Mouse (Mus musculus) MEL (cell line): ENCODE results near the gene Tubd1. TPM values are rescaled to one million over a fixed set of nuclear protein-coding genes. Genes with fewer than 3 reads are reported as not detected.
"Not testable (repeated sequence)": the region's sequence is repeated elsewhere in the genome, so short reads cannot be mapped to it uniquely, and the experiment has no call there.

ENCODE experiments used
- DNase-seq: peaks from one replicate; pipeline ENCODE4 v3.0.0; 2011; ENCODE audit warnings: low read depth, low spot score
- H3K27ac ChIP-seq: 2 replicates; pipeline ENCODE4 v1.5.1; 2012; ENCODE audit warnings: low read depth, mild to moderate bottlenecking, control low read depth, low read length, moderate library complexity; ENCODE audit not compliant: control insufficient read depth
- H3K27me3 ChIP-seq, 2 experiments: fragments of 150-350 bp in 1 of 2; sonication (generic) in 1 of 2; 2 replicates each; pipeline ENCODE4 v1.6.1; 2012; ENCODE audit warnings: low read length in 2 of 2, mild to moderate bottlenecking in 2 of 2, improper control_type of control experiment in 1 of 2, moderate library complexity in 1 of 2; ENCODE audit not compliant: insufficient read depth in 2 of 2, control insufficient read depth in 1 of 2
- H3K36me3 ChIP-seq, 2 experiments: 2 replicates each; pipeline ENCODE4 v1.6.1; 2012 to 2014; ENCODE audit warnings: low read length in 2 of 2, improper control_type of control experiment in 1 of 2, inconsistent platforms in 1 of 2, mild to moderate bottlenecking in 1 of 2; ENCODE audit not compliant: insufficient read depth in 2 of 2, control insufficient read depth in 1 of 2
- H3K4me1 ChIP-seq, 2 experiments: fragments of 150-350 bp in 1 of 2; sonication (generic) in 1 of 2; 2 replicates each; pipeline ENCODE4 v1.6.1; 2012; ENCODE audit warnings: low read length in 2 of 2, improper control_type of control experiment in 1 of 2, mild to moderate bottlenecking in 1 of 2; ENCODE audit not compliant: insufficient read depth in 2 of 2, control insufficient read depth in 1 of 2
- H3K4me3 ChIP-seq, 2 experiments: fragments of 150-350 bp in 1 of 2; sonication (generic) in 1 of 2; 2 replicates each; pipeline ENCODE4 v1.5.1; 2012; ENCODE audit warnings: low read depth in 2 of 2, low read length in 2 of 2, mild to moderate bottlenecking in 2 of 2, moderate library complexity in 2 of 2, control low read depth in 1 of 2, improper control_type of control experiment in 1 of 2; ENCODE audit not compliant: control insufficient read depth in 1 of 2, insufficient read depth in 1 of 2
- H3K79me2 ChIP-seq: 2 replicates; pipeline ENCODE4 v1.6.1; 2012; ENCODE audit warnings: mild to moderate bottlenecking, low read length, moderate library complexity; ENCODE audit not compliant: control insufficient read depth, poor library complexity, insufficient read depth
- H3K9ac ChIP-seq: 2 replicates; pipeline ENCODE4 v1.6.1; 2012; ENCODE audit warnings: low read depth, mild to moderate bottlenecking, control low read depth, low read length, moderate library complexity; ENCODE audit not compliant: control insufficient read depth, poor library complexity, severe bottlenecking
- H3K9me3 ChIP-seq: fragments of 150-350 bp; sonication (generic); replicated peaks from 2 replicates; pipeline ENCODE4 v1.6.1; 2012; ENCODE audit warnings: mild to moderate bottlenecking, low read length, improper control_type of control experiment, moderate library complexity; ENCODE audit not compliant: insufficient read depth
- BHLHE40 ChIP-seq: IDR thresholded peaks from 2 replicates; pipeline ENCODE4 v1.6.1; 2012; ENCODE audit warnings: low read depth, mild to moderate bottlenecking, inconsistent platforms, low read length, improper control_type of control experiment, borderline replicate concordance
- CHD2 ChIP-seq: IDR thresholded peaks from 2 replicates; pipeline ENCODE4 v1.6.1; 2011; ENCODE audit warnings: low read length, improper control_type of control experiment
- E2F4 ChIP-seq: IDR thresholded peaks from 2 replicates; pipeline ENCODE4 v1.6.1; 2011; ENCODE audit warnings: low read depth, low read length, improper control_type of control experiment, borderline replicate concordance
- ELF1 ChIP-seq: IDR thresholded peaks from 2 replicates; pipeline ENCODE4 v1.6.1; 2014; ENCODE audit warnings: low read depth, mild to moderate bottlenecking, inconsistent platforms, low read length, improper control_type of control experiment, moderate library complexity
- EP300 ChIP-seq, 2 experiments: IDR thresholded peaks; 2 replicates each; pipeline ENCODE4 v1.6.1; 2011; ENCODE audit warnings: improper control_type of control experiment in 2 of 2, low read length in 2 of 2, low read depth in 1 of 2, mild to moderate bottlenecking in 1 of 2
- ETS1 ChIP-seq: IDR thresholded peaks from 2 replicates; pipeline ENCODE4 v1.6.1; 2012; ENCODE audit warnings: low read depth, mild to moderate bottlenecking, inconsistent platforms, low read length, improper control_type of control experiment, moderate library complexity
- GATA1 ChIP-seq: IDR thresholded peaks from 2 replicates; pipeline ENCODE4 v1.6.1; 2011; ENCODE audit warnings: low read depth, low read length, improper control_type of control experiment
- HCFC1 ChIP-seq: IDR thresholded peaks from 2 replicates; pipeline ENCODE4 v1.6.1; 2012; ENCODE audit warnings: low read depth, mild to moderate bottlenecking, inconsistent platforms, low read length, improper control_type of control experiment, moderate library complexity
- MAX ChIP-seq: IDR thresholded peaks from 2 replicates; pipeline ENCODE4 v1.6.1; 2011; ENCODE audit warnings: low read length, improper control_type of control experiment
- NRF1 ChIP-seq: IDR thresholded peaks from 2 replicates; pipeline ENCODE4 v1.6.1; 2014; ENCODE audit warnings: low read depth, mild to moderate bottlenecking, inconsistent platforms, low read length, improper control_type of control experiment, moderate library complexity; ENCODE audit not compliant: poor library complexity, insufficient read depth, severe bottlenecking
- POLR2A ChIP-seq, 2 experiments: IDR thresholded peaks; 2 replicates each; pipeline ENCODE4 v1.6.1; 2011 to 2012; ENCODE audit warnings: low read length in 2 of 2, mild to moderate bottlenecking in 2 of 2, control low read depth in 1 of 2, improper control_type of control experiment in 1 of 2, low read depth in 1 of 2, moderate library complexity in 1 of 2; ENCODE audit not compliant: control insufficient read depth in 1 of 2, insufficient read depth in 1 of 2, poor library complexity in 1 of 2
- POLR2AphosphoS5 ChIP-seq: IDR thresholded peaks from 2 replicates; pipeline ENCODE4 v1.6.1; 2012; ENCODE audit warnings: low read depth, borderline replicate concordance, mild to moderate bottlenecking, inconsistent platforms, low read length, moderate library complexity, mixed read lengths
- RCOR1 ChIP-seq: IDR thresholded peaks from 2 replicates; pipeline ENCODE4 v1.6.1; 2012; ENCODE audit warnings: low read depth, mild to moderate bottlenecking, inconsistent platforms, low read length, improper control_type of control experiment
- TAL1 ChIP-seq: IDR thresholded peaks from 2 replicates; pipeline ENCODE4 v1.6.1; 2012; ENCODE audit warnings: mild to moderate bottlenecking, inconsistent platforms, low read length, moderate library complexity, mixed read lengths
- TCF12 ChIP-seq: IDR thresholded peaks from 2 replicates; pipeline ENCODE4 v1.6.1; 2014; ENCODE audit warnings: low read depth, mild to moderate bottlenecking, inconsistent platforms, low read length, improper control_type of control experiment, moderate library complexity
- USF1 ChIP-seq: IDR thresholded peaks from 2 replicates; pipeline ENCODE4 v1.6.1; 2014; ENCODE audit warnings: low read depth, mild to moderate bottlenecking, inconsistent platforms, low read length, improper control_type of control experiment, moderate library complexity
- USF2 ChIP-seq, 2 experiments: IDR thresholded peaks; 2 replicates each; pipeline ENCODE4 v1.6.1; 2011 to 2012; ENCODE audit warnings: improper control_type of control experiment in 2 of 2, low read length in 2 of 2, borderline replicate concordance in 1 of 2, inconsistent platforms in 1 of 2, low read depth in 1 of 2, mild to moderate bottlenecking in 1 of 2; ENCODE audit not compliant: insufficient read depth in 1 of 2
- ZC3H11A ChIP-seq: IDR thresholded peaks from 2 replicates; pipeline ENCODE4 v1.6.1; 2012; ENCODE audit warnings: low read depth, mild to moderate bottlenecking, inconsistent platforms, low read length, improper control_type of control experiment
- ZKSCAN1 ChIP-seq: IDR thresholded peaks from 2 replicates; pipeline ENCODE4 v1.6.1; 2012; ENCODE audit warnings: low read depth, mild to moderate bottlenecking, inconsistent platforms, low read length, improper control_type of control experiment, moderate library complexity
- ZNF384 ChIP-seq: IDR thresholded peaks from 2 replicates; pipeline ENCODE4 v1.6.1; 2012; ENCODE audit warnings: low read depth, mild to moderate bottlenecking, inconsistent platforms, low read length, improper control_type of control experiment
- polyA plus RNA-seq, 2 experiments: library from polyadenylated mRNA; stranded (reverse) in 1 of 2; unstranded in 1 of 2; fragments of >175 nt in 1 of 2; fragments of >200 nt in 1 of 2; gene quantifications; 2 replicates each; pipeline versions ENCODE4 v1.2.1 to v1.2.4; 2012; ENCODE audit warnings: low replicate concordance in 2 of 2, low read depth in 1 of 2; ENCODE audit not compliant: insufficient read length in 2 of 2, insufficient read depth in 1 of 2, missing spikeins in 1 of 2
- total RNA-seq: library from RNA; depleted of rRNA; stranded (reverse); fragments of 300-350 nt; gene quantifications from 2 replicates; pipeline ENCODE4 v1.2.3, GENCODE M21; 2012

Gene Tubd1
- total and polyA plus RNA-seq, 3 experiments: 14.4 to 23.4 TPM; not detected in 1

GRCm38 (mm10) chr11:86532834-86533233, 12.0 kb upstream of the Tubd1 start (continued):
- no peak for TF ChIP-seq ZNF384
- no peak for TF ChIP-seq TAL1
- no peak for TF ChIP-seq RCOR1
- no peak for TF ChIP-seq HCFC1
- no peak for TF ChIP-seq POLR2AphosphoS5
- TF ChIP-seq, all 39 proteins: peak for 4

GRCm38 (mm10) chr11:86533302-86533701, 11.5 kb upstream of the Tubd1 start:
- DNase-seq, H3K9me3 ChIP-seq, H3K27me3 ChIP-seq, H3K9ac ChIP-seq: not testable (repeated sequence)
- peaks cover 22% of the 10 kb centered on the region for H3K79me2 ChIP-seq
- peak; percentile 42; the same call in 1 of the 2 replicates for TF ChIP-seq TCF12
- 0 out of 2 replicates have a peak, but pooled peaks have one; percentile 29 for TF ChIP-seq GATA1
- TF ChIP-seq EP300 (IDR thresholded peaks at IDR 0.05; ENCODE audit: low read depth in 1 of 2, low read length in 2 of 2): peak in 1 of 2 experiments; percentile 52; a peak in 1 of 4 replicates
- peak; percentile 51 for TF ChIP-seq ZNF384
- TF ChIP-seq, all 39 proteins: peak for 4; not testable (repeated sequence) for 35
- not testable (repeated sequence) for H3K4me3 ChIP-seq, H3K4me1 ChIP-seq, H3K27ac ChIP-seq
- peaks cover 14 to 49% of the 10 kb centered on the region in 2 experiments for H3K36me3 ChIP-seq

GRCm38 (mm10) chr11:86534201-86534910, 10.4 kb upstream of the Tubd1 start:
- Histone ChIP-seq H3K9me3 (no peaks in the 10 kb centered on the region), H3K27me3 (no peaks in the 10 kb centered on the region), H3K79me2 (peaks cover 25% of the 10 kb centered on the region), H3K4me1 (peaks cover 0 to 6% of the 10 kb centered on the region in 2 experiments; a peak in 1 of 4 replicates), H3K27ac (no peak overlapping the region), H3K36me3 (peaks cover 14 to 47% of the 10 kb centered on the region in 2 experiments), H3K4me3 (no peak overlapping the region), H3K9ac (no peak overlapping the region)
- no peak for DNase-seq
- TF ChIP-seq POLR2A (IDR thresholded peaks at IDR 0.05; ENCODE audit: control insufficient read depth in 1 of 2, insufficient read depth in 1 of 2, low read depth in 1 of 2, low read length in 2 of 2, poor library complexity in 1 of 2): no peak
- no peak for TF ChIP-seq BHLHE40
- no peak for TF ChIP-seq USF1
- TF ChIP-seq ETS1: no peak
- no peak for TF ChIP-seq NRF1
- TF ChIP-seq POLR2AphosphoS5: no peak
- no peak for TF ChIP-seq ZKSCAN1
- TF ChIP-seq ELF1: no peak
- no peak for TF ChIP-seq E2F4
- no peak for TF ChIP-seq CHD2
- TF ChIP-seq MAX: no peak
- no peak for TF ChIP-seq ZNF384
- TF ChIP-seq USF2 (IDR thresholded peaks at IDR 0.05; ENCODE audit: borderline replicate concordance in 1 of 2, insufficient read depth in 1 of 2, low read depth in 1 of 2, low read length in 2 of 2): no peak
- TF ChIP-seq ZC3H11A: no peak
- no peak for TF ChIP-seq EP300 (IDR thresholded peaks at IDR 0.05; ENCODE audit: low read depth in 1 of 2, low read length in 2 of 2)
- TF ChIP-seq GATA1: no peak
